Mouse (Mus musculus) midbrain, embryonic 13.5 days (tissue): ENCODE data around the gene Mta3. TPM values are rescaled to one million over a fixed set of nuclear protein-coding genes. Genes with fewer than 3 reads are reported as not detected.
A peak's percentile ranks its signal among the peaks of the same experiment; 100 is the strongest.

Source experiments
- ATAC-seq: fragments of 200-750 bp; cut with Nextera tagmentation; 2 replicates; pipeline ENCODE4 v1.8.0; 2017; ENCODE audit warnings: mild to moderate bottlenecking, moderate TSS enrichment, moderate library complexity
- H3K27ac ChIP-seq: fragments of 300-500 bp; sonication (generic); 2 replicates; pipeline ENCODE4 v1.5.1; 2015; ENCODE audit warnings: inconsistent platforms, mild to moderate bottlenecking, moderate library complexity
- H3K27me3 ChIP-seq: fragments of 300-500 bp; sonication (generic); 2 replicates; pipeline ENCODE4 v1.6.1; 2015; ENCODE audit warnings: mild to moderate bottlenecking, inconsistent platforms
- H3K36me3 ChIP-seq: fragments of 300-500 bp; sonication (generic); 2 replicates; pipeline ENCODE4 v1.6.1; 2015; ENCODE audit warnings: mild to moderate bottlenecking, inconsistent platforms
- H3K4me1 ChIP-seq: fragments of 300-500 bp; sonication (generic); replicated peaks from 2 replicates; pipeline ENCODE4 v1.6.1; 2015; ENCODE audit warnings: inconsistent platforms
- H3K4me2 ChIP-seq: fragments of 300-500 bp; sonication (generic); replicated peaks from 2 replicates; pipeline ENCODE4 v1.6.1; 2015; ENCODE audit warnings: moderate library complexity, mild to moderate bottlenecking, inconsistent platforms
- H3K4me3 ChIP-seq: fragments of 300-500 bp; sonication (generic); replicated peaks from 2 replicates; pipeline ENCODE4 v1.5.1; 2015; ENCODE audit warnings: mild to moderate bottlenecking, inconsistent platforms
- H3K9ac ChIP-seq: fragments of 300-500 bp; sonication (generic); replicated peaks from 2 replicates; pipeline ENCODE4 v1.6.1; 2015; ENCODE audit warnings: mild to moderate bottlenecking, inconsistent platforms
- H3K9me3 ChIP-seq: fragments of 300-500 bp; sonication (generic); 2 replicates; pipeline ENCODE4 v1.6.1; 2016; ENCODE audit warnings: mild to moderate bottlenecking, inconsistent platforms
- WGBS: fragments of 180-500 bp; shearing (Covaris S2); methylation state at CpG from one replicate; pipeline ENCODE4 v1.1.7; 2015; 5-methylcytosine and 5-hydroxymethylcytosine counted together
- polyA plus RNA-seq: library from polyadenylated mRNA; unstranded; fragments of >200 nt; fragmentation: Nextera tagmentation; extraction: Ambion mirVana; gene quantifications from 2 replicates; pipeline ENCODE4 v1.2.1, GENCODE M21; 2015

The Mta3 gene
- polyA plus RNA-seq, 1 experiment from 2014 or later: 26.6 TPM

GRCm38 (mm10) chr17:83770371-83770770, 64.4 kb downstream of the Mta3 start:
- 83% methylated on average over 6 of the region's 6 CpGs for WGBS
- H3K4me3 ChIP-seq: no peak overlapping the region
- no peaks in the 10 kb centered on the region for H3K27me3 ChIP-seq
- H3K36me3 ChIP-seq: peaks cover 18% of the 10 kb centered on the region
- no peak overlapping the region for H3K4me2 ChIP-seq
- no peak overlapping the region for H3K27ac ChIP-seq
- no peaks in the 10 kb centered on the region for H3K9me3 ChIP-seq
- no peak overlapping the region for H3K9ac ChIP-seq
- H3K4me1 ChIP-seq: peaks cover 11% of the 10 kb centered on the region
- no peak for ATAC-seq

- peaks cover 11% of the 10 kb centered on the region for H3K4me1 ChIP-seq
- ATAC-seq: no peak
- peaks cover 18% of the 10 kb centered on the region for H3K36me3 ChIP-seq
- 93% methylated on average over 7 of the region's 7 CpGs for WGBS
- no peak overlapping the region for H3K9ac ChIP-seq
- no peak overlapping the region for H3K4me2 ChIP-seq
- H3K27me3 ChIP-seq: no peaks in the 10 kb centered on the region
- H3K9me3 ChIP-seq: no peaks in the 10 kb centered on the region
- H3K4me3 ChIP-seq: no peak overlapping the region
- no peak overlapping the region for H3K27ac ChIP-seq
Observed at GRCm38 (mm10) chr17:83770931-83771330, 65.0 kb downstream of the Mta3 start.

GRCm38 (mm10) chr17:83772110-83772509, 66.1 kb downstream of the Mta3 start:
- H3K9me3 ChIP-seq: no peaks in the 10 kb centered on the region
- WGBS: 92% methylated on average over 9 of the region's 9 CpGs
- H3K36me3 ChIP-seq: peaks cover 11% of the 10 kb centered on the region; the same call in 1 of the 2 replicates
- H3K4me3 ChIP-seq: no peak overlapping the region
- no peaks in the 10 kb centered on the region for H3K27me3 ChIP-seq
- H3K27ac ChIP-seq: no peak overlapping the region
- ATAC-seq: no peak
- no peak overlapping the region for H3K4me2 ChIP-seq
- H3K4me1 ChIP-seq: peaks cover 11% of the 10 kb centered on the region
- no peak overlapping the region for H3K9ac ChIP-seq

GRCm38 (mm10) chr17:83772711-83773110, 66.7 kb downstream of the Mta3 start:
- Histone ChIP-seq H3K4me3 (no peak overlapping the region), H3K36me3 (peaks cover 9% of the 10 kb centered on the region; the same call in 1 of the 2 replicates), H3K9ac (peak overlapping the region; percentile 29; the same call in 1 of the 2 replicates), H3K4me2 (no peak overlapping the region), H3K27me3 (no peaks in the 10 kb centered on the region), H3K9me3 (no peaks in the 10 kb centered on the region), H3K4me1 (peaks cover 11% of the 10 kb centered on the region), H3K27ac (no peak overlapping the region)
- ATAC-seq: peak; percentile 85
- 52% methylated on average over 8 of the region's 8 CpGs for WGBS

- WGBS: 94% methylated on average over 7 of the region's 7 CpGs
- Histone ChIP-seq H3K9me3 (no peaks in the 10 kb centered on the region), H3K4me1 (peaks cover 11% of the 10 kb centered on the region)
Observed at GRCm38 (mm10) chr17:83776965-83777364, 71.0 kb downstream of the Mta3 start.

GRCm38 (mm10) chr17:83777462-83778051, 71.6 kb downstream of the Mta3 start:
- no peak for ATAC-seq
- no peaks in the 10 kb centered on the region for H3K27me3 ChIP-seq
- WGBS: 85% methylated on average over 9 of the region's 9 CpGs

More at GRCm38 (mm10) chr17:83776965-83777364, 71.0 kb downstream of the Mta3 start:
- no peak overlapping the region for H3K27ac ChIP-seq
- no peak for ATAC-seq
- H3K4me2 ChIP-seq: no peak overlapping the region
- H3K36me3 ChIP-seq: no peaks in the 10 kb centered on the region
- no peak overlapping the region for H3K4me3 ChIP-seq
- H3K9ac ChIP-seq: no peak overlapping the region
- H3K27me3 ChIP-seq: no peaks in the 10 kb centered on the region

GRCm38 (mm10) chr17:83780228-83780627, 74.3 kb downstream of the Mta3 start:
- Histone ChIP-seq H3K36me3 (peaks cover 3% of the 10 kb centered on the region; the same call in 1 of the 2 replicates), H3K4me2 (no peak overlapping the region), H3K27me3 (no peaks in the 10 kb centered on the region), H3K9me3 (no peaks in the 10 kb centered on the region), H3K9ac (no peak overlapping the region), H3K27ac (no peak overlapping the region), H3K4me1 (0 out of 2 replicates have a peak, but pooled peaks cover 5% of the 10 kb centered on the region), H3K4me3 (no peak overlapping the region)
- ATAC-seq: no peak
- 82% methylated on average over 5 of the region's 5 CpGs for WGBS

More at GRCm38 (mm10) chr17:83777462-83778051, 71.6 kb downstream of the Mta3 start:
- H3K36me3 ChIP-seq: no peaks in the 10 kb centered on the region
- no peak overlapping the region for H3K4me3 ChIP-seq
- no peak overlapping the region for H3K9ac ChIP-seq
- peaks cover 9% of the 10 kb centered on the region for H3K4me1 ChIP-seq
- H3K9me3 ChIP-seq: no peaks in the 10 kb centered on the region
- no peak overlapping the region for H3K27ac ChIP-seq
- no peak overlapping the region for H3K4me2 ChIP-seq

GRCm38 (mm10) chr17:83782740-83783139, 76.8 kb downstream of the Mta3 start:
- 50% methylated on average over 5 of the region's 5 CpGs for WGBS
- no peak overlapping the region for H3K4me2 ChIP-seq
- H3K4me3 ChIP-seq: no peak overlapping the region
- H3K9me3 ChIP-seq: no peaks in the 10 kb centered on the region
- peak; percentile 53; the same call in 1 of the 2 replicates for ATAC-seq
- no peak overlapping the region for H3K9ac ChIP-seq
- H3K27ac ChIP-seq: no peak overlapping the region
- H3K36me3 ChIP-seq: peaks cover 7% of the 10 kb centered on the region; the same call in 1 of the 2 replicates
- H3K27me3 ChIP-seq: no peaks in the 10 kb centered on the region
- 0 out of 2 replicates have a peak, but pooled peaks cover 5% of the 10 kb centered on the region for H3K4me1 ChIP-seq

- Histone ChIP-seq H3K9ac (no peak overlapping the region), H3K27ac (no peak overlapping the region), H3K27me3 (no peaks in the 10 kb centered on the region), H3K36me3 (peaks cover 7% of the 10 kb centered on the region; the same call in 1 of the 2 replicates), H3K4me1 (0 out of 2 replicates have a peak, but pooled peaks cover 5% of the 10 kb centered on the region), H3K4me3 (no peak overlapping the region), H3K9me3 (no peaks in the 10 kb centered on the region), H3K4me2 (no peak overlapping the region)
- WGBS: 96% methylated on average over 6 of the region's 6 CpGs
- no peak for ATAC-seq
Observed at GRCm38 (mm10) chr17:83786418-83786817, 80.5 kb downstream of the Mta3 start.

GRCm38 (mm10) chr17:83790158-83790557, 84.2 kb downstream of the Mta3 start:
- Histone ChIP-seq H3K4me3 (no peak overlapping the region), H3K27ac (no peak overlapping the region), H3K9ac (no peak overlapping the region), H3K4me2 (no peak overlapping the region), H3K4me1 (0 out of 2 replicates have a peak, but pooled peaks cover 4% of the 10 kb centered on the region), H3K9me3 (no peaks in the 10 kb centered on the region), H3K36me3 (peaks cover 4% of the 10 kb centered on the region; the same call in 1 of the 2 replicates), H3K27me3 (no peaks in the 10 kb centered on the region)
- WGBS: 85% methylated on average over 5 of the region's 5 CpGs
- ATAC-seq: no peak

- ATAC-seq: no peak
- H3K4me3 ChIP-seq: no peak overlapping the region
Observed at GRCm38 (mm10) chr17:83792388-83792787, 86.4 kb downstream of the Mta3 start.

GRCm38 (mm10) chr17:83795121-83795520, 89.2 kb downstream of the Mta3 start:
- Histone ChIP-seq H3K27me3 (no peaks in the 10 kb centered on the region), H3K9ac (no peak overlapping the region), H3K4me2 (no peak overlapping the region), H3K9me3 (no peaks in the 10 kb centered on the region), H3K36me3 (0 out of 2 replicates have a peak, but pooled peaks cover 2% of the 10 kb centered on the region), H3K4me3 (no peak overlapping the region), H3K4me1 (0 out of 2 replicates have a peak, but pooled peaks cover 4% of the 10 kb centered on the region), H3K27ac (no peak overlapping the region)
- ATAC-seq: no peak
- WGBS: 97% methylated on average over 17 of the region's 17 CpGs

More at GRCm38 (mm10) chr17:83792388-83792787, 86.4 kb downstream of the Mta3 start:
- Histone ChIP-seq H3K27me3 (no peaks in the 10 kb centered on the region), H3K9ac (no peak overlapping the region), H3K27ac (no peak overlapping the region), H3K4me1 (0 out of 2 replicates have a peak, but pooled peaks cover 4% of the 10 kb centered on the region), H3K9me3 (no peaks in the 10 kb centered on the region), H3K36me3 (no peaks in the 10 kb centered on the region), H3K4me2 (no peak overlapping the region)
- 77% methylated on average over 23 of the region's 23 CpGs for WGBS
